In the genomic region with DNA sequence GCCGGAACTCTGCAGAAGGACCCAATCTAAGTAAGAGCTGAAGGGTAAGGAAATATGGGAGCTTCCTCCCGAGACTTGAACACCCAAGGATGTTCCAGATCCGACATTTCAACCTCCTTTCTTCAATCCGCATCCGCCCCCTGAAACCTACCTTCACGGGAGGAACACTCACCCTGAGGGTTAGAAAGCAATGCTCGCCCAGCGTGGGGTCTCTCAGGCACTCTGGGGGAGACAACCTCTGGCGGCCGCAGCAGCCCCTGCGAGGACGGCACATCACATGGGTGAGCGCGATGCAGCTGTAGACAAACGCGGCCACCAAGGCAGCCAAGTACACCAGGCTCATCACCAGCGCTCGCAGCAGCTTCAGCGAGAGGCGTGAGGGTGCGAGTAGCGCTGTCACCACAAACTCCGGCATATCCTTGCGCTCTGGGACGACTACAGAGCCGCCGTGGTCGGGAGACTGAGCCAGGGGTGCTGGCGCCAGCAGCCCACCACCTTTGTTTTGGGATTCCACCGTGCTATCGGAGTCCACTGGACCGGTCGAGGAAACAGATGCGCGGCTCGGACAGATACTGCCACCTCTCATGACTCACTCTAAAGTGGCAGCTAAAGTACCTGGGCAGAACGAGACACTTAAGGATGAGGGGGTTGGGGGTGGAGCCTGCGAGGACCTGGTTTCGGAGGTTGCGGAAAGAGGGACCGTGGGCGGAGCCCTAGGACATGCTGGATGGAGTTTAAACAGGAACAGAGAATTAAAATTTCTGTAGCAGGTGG, we compare ENCODE assay signal across 8 mouse cellular contexts. TPM values are rescaled to one million over a fixed set of nuclear protein-coding genes. Genes with fewer than 3 reads are reported as not detected.
DNase-seq lines count a peak whose midpoint lies in the region; ATAC-seq and TF ChIP-seq lines count a peak whose summit lies in the region.

Ephx3 (minus strand) TSS at position 687 of the 774 bp plus-strand sequence.

- no peaks in the 10 kb centered on the region for H3K36me3 ChIP-seq in ES-Bruce4 (ENCODE audit: control insufficient read depth, insufficient read depth, low read length, poor library complexity, severe bottlenecking)
- H3K36me3 ChIP-seq in heart, embryonic 16.5 days (ENCODE audit: control insufficient read depth, insufficient read depth): no peaks in the 10 kb centered on the region
- no peaks in the 10 kb centered on the region for H3K36me3 ChIP-seq in neural tube, embryonic 13.5 days

- 5% methylated on average over 42 of the region's 42 CpGs for WGBS in heart, embryonic 16.5 days
- 7% methylated on average over 42 of the region's 42 CpGs for whole genome bisulfite sequencing in neural tube, embryonic 13.5 days

- no peak for TF ChIP-seq POLR2A in ES-Bruce4 (IDR thresholded peaks at IDR 0.05; ENCODE audit: insufficient read depth, low read length)

- H3K4me2 ChIP-seq in heart, embryonic 16.5 days (ENCODE audit: low read depth, low read length): peak within 1 kb of the TSS; percentile 84
- peak within 1 kb of the TSS; percentile 75 for H3K4me2 ChIP-seq in neural tube, embryonic 13.5 days

- peak within 1 kb of the TSS; percentile 4; the same call in 1 of the 2 replicates for H3K27ac ChIP-seq in ES-Bruce4 (ENCODE audit: insufficient read depth, low read length)
- no peak within 1 kb of the TSS for H3K27ac ChIP-seq in heart, embryonic 16.5 days (ENCODE audit: low read length)
- H3K27ac ChIP-seq in neural tube, embryonic 13.5 days (replicated peaks): no peak within 1 kb of the TSS

- TF ChIP-seq CTCF in ES-Bruce4 (IDR thresholded peaks at IDR 0.05; ENCODE audit: low read depth, low read length): no peak

- H3K27me3 ChIP-seq in ES-Bruce4 (ENCODE audit: control insufficient read depth, insufficient read depth, low read length, poor library complexity, severe bottlenecking): 0 out of 2 replicates have a peak, but pooled peaks cover 4% of the 10 kb centered on the region
- H3K27me3 ChIP-seq in heart, embryonic 16.5 days (ENCODE audit: control insufficient read depth, insufficient read depth, low read length): peaks cover 11% of the 10 kb centered on the region
- H3K27me3 ChIP-seq in neural tube, embryonic 13.5 days: peaks cover 27% of the 10 kb centered on the region

- no peak for ATAC-seq in heart, embryonic 16.5 days (replicated peaks; ENCODE audit: extremely low read depth, insufficient read depth, low FRiP score)
- ATAC-seq in neural tube, embryonic 13.5 days (ENCODE audit: low read depth): peak; percentile 60; the same call in 1 of the 2 replicates

- peaks cover 4% of the 10 kb centered on the region for H3K4me1 ChIP-seq in ES-Bruce4 (ENCODE audit: control insufficient read depth, insufficient read depth, low read length)
- H3K4me1 ChIP-seq in heart, embryonic 16.5 days (ENCODE audit: control insufficient read depth, insufficient read depth, low read length): peaks cover 11% of the 10 kb centered on the region
- H3K4me1 ChIP-seq in neural tube, embryonic 13.5 days (replicated peaks): peaks cover 14% of the 10 kb centered on the region

- peak; percentile 41 for DNase-seq in CD4-positive helper T cell, adult 2 months (ENCODE audit: low read depth, low spot score)
- peak; percentile 62 to 76 for DNase-seq in lung, adult 18-20 months
- DNase-seq in layer of hippocampus, adult 9-10 months (ENCODE audit: low spot score): no peak
- DNase-seq in cerebellum, postnatal 25 days: no peak
- DNase-seq in spleen, adult 18-20 months: no peak

- peak within 1 kb of the TSS; percentile 50 for H3K4me3 ChIP-seq in ES-Bruce4 (ENCODE audit: low read depth, low read length)
- H3K4me3 ChIP-seq in heart, embryonic 16.5 days (ENCODE audit: low read length): peak within 1 kb of the TSS; percentile 48
- peak within 1 kb of the TSS; percentile 37 for H3K4me3 ChIP-seq in neural tube, embryonic 13.5 days

- peak within 1 kb of the TSS; percentile 3; the same call in 1 of the 2 replicates for H3K9ac ChIP-seq in ES-Bruce4 (ENCODE audit: low read depth, poor library complexity, severe bottlenecking)
- H3K9ac ChIP-seq in heart, embryonic 16.5 days (ENCODE audit: low read length): peak within 1 kb of the TSS; percentile 37
- H3K9ac ChIP-seq in neural tube, embryonic 13.5 days: peak within 1 kb of the TSS; percentile 64

- no peak for TF ChIP-seq EP300 in ES-Bruce4 (IDR thresholded peaks at IDR 0.05; ENCODE audit: insufficient read depth, low read depth, low read length)

- H3K9me3 ChIP-seq in ES-Bruce4 (replicated peaks; ENCODE audit: control insufficient read depth, insufficient read depth, low read length, poor library complexity, severe bottlenecking): no peaks in the 10 kb centered on the region
- H3K9me3 ChIP-seq in heart, embryonic 16.5 days (replicated peaks; ENCODE audit: control insufficient read depth, low read length): no peaks in the 10 kb centered on the region
- H3K9me3 ChIP-seq in neural tube, embryonic 13.5 days: no peaks in the 10 kb centered on the region

RNA-seq across cellular contexts. Expression of gene Ephx3, which starts in this region (rescaled TPM):
- 0.76 and 1.3 TPM in 2 replicates for polyA plus RNA-seq in ES-Bruce4 (2011; ENCODE audit: insufficient read depth, insufficient read length, low read depth, missing spikeins)
- polyA plus RNA-seq in heart, embryonic 16.5 days (2015; fragmentation: Nextera tagmentation; extraction: Ambion mirVana): 0.20 and 0.85 TPM in 2 replicates
- 0.20 TPM in 1 of 2 replicates, not detected in the other for polyA plus RNA-seq in neural tube, embryonic 13.5 days (2015; fragmentation: Nextera tagmentation; extraction: Ambion mirVana)

Comparison
In these comparisons a context has a peak if more than half of its experiments do, and no peak if none do; other contexts are left out.
1. Peak in ATAC-seq, H3K4me3 ChIP-seq, H3K9ac ChIP-seq and H3K4me2 ChIP-seq in neural tube, embryonic 13.5 days; RNA of the gene not detected or under 1 TPM.
2. DNase-seq: peak in CD4-positive helper T cell, adult 2 months (single experiment) and lung, adult 18-20 months (2 of 2); none in layer of hippocampus, adult 9-10 months (single experiment), cerebellum, postnatal 25 days (0 of 2) and spleen, adult 18-20 months (0 of 2).
3. H3K9ac ChIP-seq: peak in every context shown above with its lines; median percentile 64 in neural tube, embryonic 13.5 days; 37 in heart, embryonic 16.5 days; 3 in ES-Bruce4.
4. Peak in every context shown above with its lines, with median percentiles within 50 percentile points of each other: H3K4me3 ChIP-seq.